Mouse (Mus musculus) liver, adult 2 months (tissue): ENCODE results near the gene Gsc2.

Experiments
- CTCF ChIP-seq: fragments of 200-500 bp; IDR thresholded peaks from 2 replicates; pipeline ENCODE4 v1.5.1; 2011; ENCODE audit warnings: low read depth, low read length, control low read depth
- POLR2A ChIP-seq: fragments of 200-500 bp; IDR thresholded peaks from 2 replicates; pipeline ENCODE4 v1.6.1; 2011; ENCODE audit warnings: low read length, control low read depth; ENCODE audit not compliant: insufficient read depth; ENCODE audit errors: extremely low read depth

DNA sequence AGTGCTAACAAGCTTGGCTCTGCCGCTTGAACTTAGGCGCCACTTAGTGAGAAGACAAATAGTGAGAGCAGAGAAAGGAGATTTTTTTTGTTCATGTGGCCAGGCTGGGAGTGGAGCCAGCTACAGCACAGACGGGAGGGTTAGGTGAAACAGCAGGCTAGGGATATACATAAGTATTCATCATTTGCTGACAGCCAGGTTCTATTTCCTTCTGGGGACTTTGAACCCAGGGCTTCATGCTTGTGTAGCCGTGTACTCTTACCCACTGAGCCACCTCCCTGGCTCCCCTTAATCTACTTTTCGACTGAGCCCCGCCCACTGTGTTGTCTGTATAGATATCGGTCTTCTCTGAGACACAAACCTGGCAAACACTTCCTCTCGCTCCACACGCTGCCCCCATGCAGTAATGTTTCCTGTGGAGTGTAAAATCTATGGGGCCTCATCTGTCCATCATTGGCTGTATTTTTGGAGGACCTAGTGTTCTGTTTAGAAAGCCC is 24.4 kb upstream of the Gsc2 start:
- no peak for TF ChIP-seq POLR2A
- TF ChIP-seq CTCF: no peak
